Mouse (Mus musculus): ENCODE results near the gene Vmn2r13. TPM values are rescaled to one million over a fixed set of nuclear protein-coding genes. Genes with fewer than 3 reads are reported as not detected.

The Vmn2r13 gene
- polyA plus RNA-seq, 1 experiment from 2014 or later = not detected

Other genes with a start within 250 kb of the Vmn2r13 start
- gene Vmn2r10, start 185.7 kb downstream of the Vmn2r13 start, polyA plus RNA-seq (2014; fragmentation: Nextera tagmentation; extraction: Ambion mirVana) = not detected in 2 replicates
- not detected in 2 replicates for gene Vmn2r11, start 132.6 kb downstream of the Vmn2r13 start, polyA plus RNA-seq (2014; fragmentation: Nextera tagmentation; extraction: Ambion mirVana)
- gene Vmn2r12, start 94.2 kb downstream of the Vmn2r13 start, polyA plus RNA-seq (2014; fragmentation: Nextera tagmentation; extraction: Ambion mirVana) = not detected in 2 replicates
- not detected in 2 replicates for gene Vmn2r14, start 32.5 kb upstream of the Vmn2r13 start, polyA plus RNA-seq (2014; fragmentation: Nextera tagmentation; extraction: Ambion mirVana)
- gene Vmn2r15, start 105.4 kb upstream of the Vmn2r13 start, polyA plus RNA-seq (2014; fragmentation: Nextera tagmentation; extraction: Ambion mirVana) = not detected in 2 replicates
- gene Vmn2r16, start 138.0 kb upstream of the Vmn2r13 start, polyA plus RNA-seq (2014; fragmentation: Nextera tagmentation; extraction: Ambion mirVana) = not detected in 2 replicates
- not detected in 2 replicates for gene Vmn2r17, start 227.5 kb upstream of the Vmn2r13 start, polyA plus RNA-seq (2014; fragmentation: Nextera tagmentation; extraction: Ambion mirVana)